Mouse (Mus musculus) ovary, adult 18-20 months (tissue): ENCODE measurements around the gene BC048562.

Source experiments
- DNase-seq: peaks from one replicate; pipeline ENCODE4 v3.0.0; 2022; ENCODE audit warnings: low spot score, mixed read lengths

Gene BC048562

GRCm38 (mm10) chr9:108436182-108436581, at the start of gene BC048562:
BC048562 (plus strand) TSS chr9:108436482.
- no peak for DNase-seq

GRCm38 (mm10) chr9:108386816-108387215, 49.5 kb upstream of the BC048562 start:
- no peak for DNase-seq

- no peak for DNase-seq
These were observed 47.7 kb upstream of the BC048562 start for GRCm38 (mm10) chr9:108388601-108389000.

- DNase-seq = no peak
These were observed 47.1 kb upstream of the BC048562 start for GRCm38 (mm10) chr9:108389220-108389619.

- no peak for DNase-seq
These were observed 43.6 kb upstream of the BC048562 start, which contains the start of gene 1700102P08Rik for GRCm38 (mm10) chr9:108392676-108393075. 1700102P08Rik (plus strand) TSS chr9:108392805.

GRCm38 (mm10) chr9:108394191-108394590, 42.1 kb upstream of the BC048562 start:
- DNase-seq = no peak

- no peak for DNase-seq
These were observed 40.9 kb upstream of the BC048562 start for GRCm38 (mm10) chr9:108395427-108395826.

- DNase-seq = no peak
These were observed 38.0 kb upstream of the BC048562 start for GRCm38 (mm10) chr9:108398324-108398723.

- no peak for DNase-seq
These were observed 34.9 kb upstream of the BC048562 start for GRCm38 (mm10) chr9:108401186-108401960.

- no peak for DNase-seq
These were observed 33.2 kb upstream of the BC048562 start for GRCm38 (mm10) chr9:108403081-108403480.

GRCm38 (mm10) chr9:108404451-108404850, 31.8 kb upstream of the BC048562 start:
- no peak for DNase-seq

- DNase-seq = no peak
These were observed 26.7 kb upstream of the BC048562 start for GRCm38 (mm10) chr9:108409535-108409934.

- DNase-seq = no peak
These were observed 24.8 kb upstream of the BC048562 start for GRCm38 (mm10) chr9:108411381-108411942.

GRCm38 (mm10) chr9:108412221-108412620, 24.1 kb upstream of the BC048562 start:
- no peak for DNase-seq

- DNase-seq = no peak
These were observed 7.9 kb upstream of the BC048562 start, which contains the start of gene Ccdc36 for GRCm38 (mm10) chr9:108428384-108428783. Ccdc36 (minus strand) TSS chr9:108428484.

- no peak for DNase-seq
These were observed 4.7 kb upstream of the BC048562 start for GRCm38 (mm10) chr9:108431431-108432067.

GRCm38 (mm10) chr9:108439176-108439575, 2.9 kb downstream of the BC048562 start:
- DNase-seq = no peak

- no peak for DNase-seq
These were observed 4.2 kb downstream of the BC048562 start for GRCm38 (mm10) chr9:108440485-108440884.

GRCm38 (mm10) chr9:108441236-108441919, 5.1 kb downstream of the BC048562 start:
- DNase-seq = no peak

- DNase-seq = no peak
These were observed 8.8 kb downstream of the BC048562 start for GRCm38 (mm10) chr9:108445125-108445524.

- no peak for DNase-seq
These were observed 13.6 kb downstream of the BC048562 start for GRCm38 (mm10) chr9:108449860-108450259.
